19 mouse cellular contexts compared by ENCODE assay signal in the genomic region with DNA sequence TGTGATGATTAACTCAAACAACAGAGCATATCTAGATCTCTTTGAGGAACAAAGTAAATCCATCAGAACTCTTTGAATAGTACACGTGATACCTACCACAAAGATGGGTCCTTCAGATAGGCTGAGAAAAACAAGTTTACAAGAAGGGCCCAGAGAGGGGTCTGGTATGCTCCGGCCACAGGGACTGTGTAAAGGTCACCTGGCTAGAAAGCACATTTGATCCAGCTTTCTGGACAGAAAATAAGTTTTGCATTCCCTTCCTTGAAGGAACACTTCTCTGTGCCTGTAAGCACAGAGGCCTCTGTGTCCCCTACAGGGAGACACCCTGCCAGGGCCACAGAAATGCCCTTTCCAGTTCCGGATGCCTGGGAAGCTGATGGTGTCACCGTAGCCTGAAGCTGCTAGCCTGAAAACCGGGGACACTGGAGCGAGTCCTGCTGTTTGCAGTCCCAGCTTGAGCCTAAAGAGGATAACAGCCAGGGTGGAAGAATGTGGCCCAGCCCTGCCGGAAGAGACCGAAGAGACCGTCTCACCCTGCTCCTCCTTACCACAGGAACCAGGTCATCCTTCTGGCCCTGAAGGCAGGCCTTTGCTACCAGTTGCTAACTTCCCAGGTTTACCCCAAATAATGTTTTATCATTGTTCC. TPM values are rescaled to one million over a fixed set of nuclear protein-coding genes. Genes with fewer than 3 reads are reported as not detected.
DNase-seq lines count a peak whose midpoint lies in the region; ATAC-seq and TF ChIP-seq lines count a peak whose summit lies in the region.
"Had no signal": no experiment of that assay in that cellular context is flagged by ENCODE, and none has a peak within 500 bp of the region (broad histone marks: within the 10 kb centered on the region; RNA-seq: fewer than 3 reads in every experiment).

No protein-coding gene starts in this region.

- 66% methylated on average over 9 of the region's 9 CpGs for WGBS in intestine, embryonic 15.5 days
- 60% methylated on average over 9 of the region's 9 CpGs for WGBS in intestine, postnatal 0 days
- 51% methylated on average over 9 of the region's 9 CpGs for WGBS in embryonic facial prominence, embryonic 10.5 days
- 59% methylated on average over 9 of the region's 9 CpGs for WGBS in stomach, embryonic 16.5 days

- peak; percentile 21 for DNase-seq in lung, postnatal 10 days
- DNase-seq in lung, postnatal 36 days = no peak
- DNase-seq in embryonic facial prominence, embryonic 10.5 days (ENCODE audit: low spot score) = no peak
- no peak for DNase-seq in spleen, postnatal 36 days (ENCODE audit: low spot score in 2 of 2)
- DNase-seq: adrenal gland, adult 2 months; cerebellum, adult 11 months; cerebellum, postnatal 25 days; gastrocnemius, postnatal 36 days; lung, postnatal 14 days; right cerebral cortex, postnatal 25 days had no signal

- H3K27ac ChIP-seq in intestine, embryonic 15.5 days = 0 out of 2 replicates have a peak overlapping the region, but pooled peaks have one; percentile 11
- no peak overlapping the region for H3K27ac ChIP-seq in intestine, postnatal 0 days (ENCODE audit: low read depth, low read length)
- peak overlapping the region; percentile 63 for H3K27ac ChIP-seq in embryonic facial prominence, embryonic 10.5 days (replicated peaks)
- peak overlapping the region; percentile 19; the same call in 1 of the 2 replicates for H3K27ac ChIP-seq in stomach, embryonic 16.5 days (ENCODE audit: low read length)
- H3K27ac ChIP-seq: forebrain, embryonic 12.5 days; heart, embryonic 15.5 days; liver, embryonic 15.5 days; midbrain, embryonic 10.5 days; neural tube, embryonic 13.5 days had no signal

- H3K4me2 ChIP-seq in intestine, embryonic 15.5 days (replicated peaks) = no peak overlapping the region
- H3K4me2 ChIP-seq in intestine, postnatal 0 days (replicated peaks; ENCODE audit: low read depth) = no peak overlapping the region
- no peak overlapping the region for H3K4me2 ChIP-seq in stomach, embryonic 16.5 days (ENCODE audit: low read depth, low read length)
- H3K4me2 ChIP-seq: forebrain, embryonic 12.5 days; heart, embryonic 15.5 days; liver, embryonic 15.5 days; neural tube, embryonic 13.5 days had no signal

- TF ChIP-seq CTCF in intestine, postnatal 0 days (IDR thresholded peaks at IDR 0.05; ENCODE audit: low read depth) = no peak

- no peak overlapping the region for H3K4me3 ChIP-seq in intestine, embryonic 15.5 days (replicated peaks)
- H3K4me3 ChIP-seq in intestine, postnatal 0 days (ENCODE audit: low read depth, low read length) = no peak overlapping the region
- no peak overlapping the region for H3K4me3 ChIP-seq in embryonic facial prominence, embryonic 10.5 days
- H3K4me3 ChIP-seq in stomach, embryonic 16.5 days (replicated peaks; ENCODE audit: low read length) = no peak overlapping the region
- H3K4me3 ChIP-seq: forebrain, embryonic 12.5 days; heart, embryonic 15.5 days; liver, embryonic 15.5 days; midbrain, embryonic 10.5 days; neural tube, embryonic 13.5 days had no signal

- no peak for ATAC-seq in intestine, embryonic 15.5 days
- no peak for ATAC-seq in intestine, postnatal 0 days
- no peak for ATAC-seq in stomach, embryonic 16.5 days (ENCODE audit: insufficient read depth, low FRiP score)
- ATAC-seq in inflammation-experienced regulatory T-cells, adult 6 months = no peak

- H3K36me3 ChIP-seq in intestine, embryonic 15.5 days = no peaks in the 10 kb centered on the region
- H3K36me3 ChIP-seq in intestine, postnatal 0 days (ENCODE audit: control insufficient read depth, insufficient read depth) = no peaks in the 10 kb centered on the region
- no peaks in the 10 kb centered on the region for H3K36me3 ChIP-seq in embryonic facial prominence, embryonic 10.5 days (replicated peaks)
- no peaks in the 10 kb centered on the region for H3K36me3 ChIP-seq in stomach, embryonic 16.5 days (ENCODE audit: control insufficient read depth, insufficient read depth, low read length)
- H3K36me3 ChIP-seq: forebrain, embryonic 12.5 days; heart, embryonic 15.5 days; liver, embryonic 15.5 days; midbrain, embryonic 10.5 days; neural tube, embryonic 13.5 days had no signal

- H3K9ac ChIP-seq in intestine, embryonic 15.5 days = no peak overlapping the region
- no peak overlapping the region for H3K9ac ChIP-seq in intestine, postnatal 0 days (ENCODE audit: low read depth, low read length)
- 0 out of 2 replicates have a peak overlapping the region, but pooled peaks have one; percentile 14 for H3K9ac ChIP-seq in stomach, embryonic 16.5 days (ENCODE audit: low read length)
- H3K9ac ChIP-seq: forebrain, embryonic 12.5 days; heart, embryonic 15.5 days; liver, embryonic 15.5 days; neural tube, embryonic 13.5 days had no signal

- 0 out of 2 replicates have a peak, but pooled peaks cover 3% of the 10 kb centered on the region for H3K9me3 ChIP-seq in intestine, embryonic 15.5 days
- H3K9me3 ChIP-seq in intestine, postnatal 0 days (ENCODE audit: control insufficient read depth) = no peaks in the 10 kb centered on the region
- no peaks in the 10 kb centered on the region for H3K9me3 ChIP-seq in embryonic facial prominence, embryonic 10.5 days
- H3K9me3 ChIP-seq in stomach, embryonic 16.5 days (replicated peaks; ENCODE audit: control insufficient read depth, low read length) = 0 out of 2 replicates have a peak, but pooled peaks cover 4% of the 10 kb centered on the region
- H3K9me3 ChIP-seq: forebrain, embryonic 12.5 days; heart, embryonic 15.5 days; liver, embryonic 15.5 days; midbrain, embryonic 10.5 days; neural tube, embryonic 13.5 days had no signal

- H3K27me3 ChIP-seq in intestine, embryonic 15.5 days (replicated peaks) = no peaks in the 10 kb centered on the region
- no peaks in the 10 kb centered on the region for H3K27me3 ChIP-seq in intestine, postnatal 0 days (replicated peaks; ENCODE audit: control insufficient read depth, insufficient read depth, low read length)
- no peaks in the 10 kb centered on the region for H3K27me3 ChIP-seq in embryonic facial prominence, embryonic 10.5 days (replicated peaks; ENCODE audit: low read depth, poor library complexity, severe bottlenecking)
- no peaks in the 10 kb centered on the region for H3K27me3 ChIP-seq in stomach, embryonic 16.5 days (ENCODE audit: control insufficient read depth, insufficient read depth, low read length)
- H3K27me3 ChIP-seq: forebrain, embryonic 12.5 days; heart, embryonic 15.5 days; liver, embryonic 15.5 days; neural tube, embryonic 13.5 days had no signal

- peaks cover 31% of the 10 kb centered on the region for H3K4me1 ChIP-seq in intestine, embryonic 15.5 days (replicated peaks)
- H3K4me1 ChIP-seq in intestine, postnatal 0 days (replicated peaks; ENCODE audit: control insufficient read depth, insufficient read depth, low read length) = peaks cover 13% of the 10 kb centered on the region; the same call in 1 of the 2 replicates
- peaks cover 40% of the 10 kb centered on the region for H3K4me1 ChIP-seq in embryonic facial prominence, embryonic 10.5 days
- peaks cover 40% of the 10 kb centered on the region for H3K4me1 ChIP-seq in stomach, embryonic 16.5 days (ENCODE audit: control insufficient read depth, insufficient read depth, low read length)

RNA-seq across cellular contexts. Expression of a gene that starts 31.1 kb away (rescaled TPM):
- 3.3 and 4.2 TPM in 2 replicates for polyA plus RNA-seq in intestine, embryonic 15.5 days (2015; fragmentation: Nextera tagmentation; extraction: Ambion mirVana)
- polyA plus RNA-seq in intestine, postnatal 0 days (2015; fragmentation: Nextera tagmentation; extraction: Ambion mirVana) = 8.1 and 8.6 TPM in 2 replicates
- 0.34 and 0.77 TPM in 2 replicates for polyA plus RNA-seq in embryonic facial prominence, embryonic 10.5 days (2016; fragmentation: Nextera tagmentation; extraction: Ambion mirVana)
- polyA plus RNA-seq in stomach, embryonic 16.5 days (2015; fragmentation: Nextera tagmentation; extraction: Ambion mirVana) = 15.3 and 16.9 TPM in 2 replicates
- not detected for polyA plus RNA-seq in inflammation-experienced regulatory T-cells, adult 6 months (2017; shearing (Covaris generic))

RNA-seq across cellular contexts. Expression of a gene that starts 48.1 kb away (rescaled TPM):
- polyA plus RNA-seq in intestine, embryonic 15.5 days (2015; fragmentation: Nextera tagmentation; extraction: Ambion mirVana) = 176 and 218 TPM in 2 replicates
- 117 and 126 TPM in 2 replicates for polyA plus RNA-seq in intestine, postnatal 0 days (2015; fragmentation: Nextera tagmentation; extraction: Ambion mirVana)
- 194 and 204 TPM in 2 replicates for polyA plus RNA-seq in embryonic facial prominence, embryonic 10.5 days (2016; fragmentation: Nextera tagmentation; extraction: Ambion mirVana)
- polyA plus RNA-seq in stomach, embryonic 16.5 days (2015; fragmentation: Nextera tagmentation; extraction: Ambion mirVana) = 211 and 262 TPM in 2 replicates
- polyA plus RNA-seq in inflammation-experienced regulatory T-cells, adult 6 months (2017; shearing (Covaris generic)) = 10 to 100 TPM; 58.4 to 85.8 (median 76.2) TPM
